In the genomic region with DNA sequence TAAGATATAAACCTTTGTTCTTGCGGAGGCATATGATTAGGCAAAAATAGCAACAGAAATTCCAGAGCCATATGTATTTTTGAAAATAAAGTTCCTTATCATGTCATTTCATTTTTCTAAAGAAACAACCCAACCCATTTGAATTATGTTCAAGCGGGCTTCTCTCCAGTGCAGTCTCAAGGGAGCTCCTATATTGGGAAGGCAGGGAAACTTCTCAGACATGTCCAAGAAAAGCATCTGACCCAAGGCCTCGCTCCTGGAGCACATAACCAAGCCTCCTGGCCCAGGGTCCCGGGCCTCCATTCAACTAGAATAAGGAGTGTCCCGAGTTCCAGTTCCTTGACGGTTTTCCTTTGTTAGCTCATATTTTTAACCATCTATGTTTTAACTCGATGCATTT, we compare ENCODE assay signal across 20 mouse cellular contexts. TPM values are rescaled to one million over a fixed set of nuclear protein-coding genes. Genes with fewer than 3 reads are reported as not detected.
A peak's percentile ranks its signal among the peaks of the same experiment; 100 is the strongest.
DNase-seq lines count a peak whose midpoint lies in the region; ATAC-seq and TF ChIP-seq lines count a peak whose summit lies in the region.
"Had no signal": no experiment of that assay in that cellular context is flagged by ENCODE, and none has a peak within 500 bp of the region (broad histone marks: within the 10 kb centered on the region; RNA-seq: fewer than 3 reads in every experiment).

No protein-coding gene starts in this region.

- no peaks in the 10 kb centered on the region for H3K9me3 ChIP-seq in intestine, embryonic 14.5 days (ENCODE audit: control insufficient read depth, low read length)
- H3K9me3 ChIP-seq in intestine, postnatal 0 days (ENCODE audit: control insufficient read depth): no peaks in the 10 kb centered on the region
- H3K9me3 ChIP-seq in intestine, embryonic 15.5 days: no peaks in the 10 kb centered on the region
- H3K9me3 ChIP-seq: embryonic facial prominence, embryonic 15.5 days; forebrain, embryonic 13.5 days; hindbrain, embryonic 15.5 days; liver, embryonic 15.5 days; neural tube, embryonic 12.5 days had no signal

- H3K36me3 ChIP-seq in intestine, embryonic 14.5 days (ENCODE audit: control insufficient read depth, insufficient read depth, low read length): no peaks in the 10 kb centered on the region
- H3K36me3 ChIP-seq in intestine, postnatal 0 days (ENCODE audit: control insufficient read depth, insufficient read depth): no peaks in the 10 kb centered on the region
- no peaks in the 10 kb centered on the region for H3K36me3 ChIP-seq in intestine, embryonic 15.5 days
- H3K36me3 ChIP-seq: embryonic facial prominence, embryonic 15.5 days; hindbrain, embryonic 15.5 days; liver, embryonic 15.5 days; neural tube, embryonic 12.5 days had no signal

- H3K4me1 ChIP-seq in intestine, embryonic 14.5 days (replicated peaks; ENCODE audit: control insufficient read depth, insufficient read depth, low read length): no peaks in the 10 kb centered on the region
- no peaks in the 10 kb centered on the region for H3K4me1 ChIP-seq in intestine, postnatal 0 days (replicated peaks; ENCODE audit: control insufficient read depth, insufficient read depth, low read length)
- peaks cover 3% of the 10 kb centered on the region; the same call in 1 of the 2 replicates for H3K4me1 ChIP-seq in intestine, embryonic 15.5 days (replicated peaks)
- H3K4me1 ChIP-seq: embryonic facial prominence, embryonic 15.5 days; forebrain, embryonic 13.5 days; hindbrain, embryonic 15.5 days; liver, embryonic 15.5 days; neural tube, embryonic 12.5 days had no signal

- no peak overlapping the region for H3K4me3 ChIP-seq in intestine, embryonic 14.5 days (ENCODE audit: low read depth, low read length)
- H3K4me3 ChIP-seq in intestine, postnatal 0 days (ENCODE audit: low read depth, low read length): no peak overlapping the region
- H3K4me3 ChIP-seq in intestine, embryonic 15.5 days (replicated peaks): no peak overlapping the region
- H3K4me3 ChIP-seq: embryonic facial prominence, embryonic 15.5 days; forebrain, embryonic 13.5 days; hindbrain, embryonic 15.5 days; liver, embryonic 15.5 days; neural tube, embryonic 12.5 days had no signal

- no peak overlapping the region for H3K9ac ChIP-seq in intestine, embryonic 14.5 days (ENCODE audit: low read length)
- H3K9ac ChIP-seq in intestine, postnatal 0 days (ENCODE audit: low read depth, low read length): no peak overlapping the region
- H3K9ac ChIP-seq in intestine, embryonic 15.5 days: no peak overlapping the region
- H3K9ac ChIP-seq: embryonic facial prominence, embryonic 15.5 days; forebrain, embryonic 13.5 days; hindbrain, embryonic 15.5 days; liver, embryonic 15.5 days; neural tube, embryonic 12.5 days had no signal

- no peak for TF ChIP-seq CTCF in intestine, postnatal 0 days (IDR thresholded peaks at IDR 0.05; ENCODE audit: low read depth)

- H3K27me3 ChIP-seq in intestine, embryonic 14.5 days (replicated peaks; ENCODE audit: control insufficient read depth, insufficient read depth, low read length): no peaks in the 10 kb centered on the region
- no peaks in the 10 kb centered on the region for H3K27me3 ChIP-seq in intestine, postnatal 0 days (replicated peaks; ENCODE audit: control insufficient read depth, insufficient read depth, low read length)
- no peaks in the 10 kb centered on the region for H3K27me3 ChIP-seq in intestine, embryonic 15.5 days (replicated peaks)
- H3K27me3 ChIP-seq: embryonic facial prominence, embryonic 15.5 days; forebrain, embryonic 13.5 days; hindbrain, embryonic 15.5 days; liver, embryonic 15.5 days; neural tube, embryonic 12.5 days had no signal

- intact Hi-C loops in left cerebral cortex, postnatal 10 days (cut with DNase I): no loop called here

- no peak for DNase-seq in intestine, embryonic 14.5 days (ENCODE audit: low spot score)
- DNase-seq in adipocyte (ENCODE audit: low spot score): peak; percentile 71
- peak; percentile 54 for DNase-seq in heart, adult 8-10 months (ENCODE audit: low spot score)
- no peak for DNase-seq in left cerebral cortex, postnatal 10 days (ENCODE audit: extremely low spot score in 1 of 2, low spot score in 2 of 2)
- no peak for DNase-seq in cerebellum, adult 11-12 months
- DNase-seq: cerebellum, adult 18-20 months; kidney, postnatal 14 days; left cerebral cortex, postnatal 4 days; right cerebral cortex, postnatal 4 days had no signal

- ATAC-seq in intestine, embryonic 14.5 days (replicated peaks; ENCODE audit: low FRiP score, low TSS enrichment, low read depth): no peak
- no peak for ATAC-seq in intestine, postnatal 0 days
- peak; percentile 50 for ATAC-seq in intestine, embryonic 15.5 days
- ATAC-seq: forebrain, embryonic 13.5 days; midbrain, embryonic 16.5 days had no signal

- H3K4me2 ChIP-seq in intestine, embryonic 14.5 days (ENCODE audit: low read length): no peak overlapping the region
- H3K4me2 ChIP-seq in intestine, postnatal 0 days (replicated peaks; ENCODE audit: low read depth): no peak overlapping the region
- no peak overlapping the region for H3K4me2 ChIP-seq in intestine, embryonic 15.5 days (replicated peaks)
- H3K4me2 ChIP-seq: embryonic facial prominence, embryonic 15.5 days; forebrain, embryonic 13.5 days; hindbrain, embryonic 15.5 days; liver, embryonic 15.5 days; neural tube, embryonic 12.5 days had no signal

- WGBS in intestine, embryonic 14.5 days: 74% methylated on average over 7 of the region's 7 CpGs
- WGBS in intestine, postnatal 0 days: 76% methylated on average over 7 of the region's 7 CpGs
- WGBS in intestine, embryonic 15.5 days: 70% methylated on average over 7 of the region's 7 CpGs

- peak overlapping the region; percentile 54; the same call in 1 of the 2 replicates for H3K27ac ChIP-seq in intestine, embryonic 14.5 days (ENCODE audit: low read depth)
- H3K27ac ChIP-seq in intestine, postnatal 0 days (ENCODE audit: low read depth, low read length): no peak overlapping the region
- H3K27ac ChIP-seq in intestine, embryonic 15.5 days: no peak overlapping the region
- H3K27ac ChIP-seq: embryonic facial prominence, embryonic 15.5 days; forebrain, embryonic 13.5 days; hindbrain, embryonic 15.5 days; liver, embryonic 15.5 days; neural tube, embryonic 12.5 days had no signal

RNA-seq across cellular contexts. Expression of a gene that starts 20.1 kb away (rescaled TPM):
- 0.16 and 0.23 TPM in 2 replicates for polyA plus RNA-seq in intestine, embryonic 14.5 days (2014; fragmentation: Nextera tagmentation; extraction: Ambion mirVana)
- polyA plus RNA-seq in intestine, postnatal 0 days (2015; fragmentation: Nextera tagmentation; extraction: Ambion mirVana): 0.14 and 0.25 TPM in 2 replicates
- total RNA-seq in heart, adult 8-10 months (2022): 1 to 10 TPM; 1.1 TPM
- 0.13 and 0.14 TPM in 2 replicates for polyA plus RNA-seq in intestine, embryonic 15.5 days (2015; fragmentation: Nextera tagmentation; extraction: Ambion mirVana)
- total RNA-seq in left cerebral cortex, postnatal 10 days (2021): under 1 TPM; 0.18 to 0.24 TPM
- total RNA-seq: common myeloid progenitor, adult 5-6 weeks; left cerebral cortex, postnatal 4 days had no signal
- polyA plus RNA-seq: forebrain, embryonic 13.5 days; hindbrain, embryonic 15.5 days; liver, embryonic 15.5 days; midbrain, embryonic 16.5 days had no signal

RNA-seq across cellular contexts. Expression of a gene that starts 39.7 kb away (rescaled TPM):
- not detected in 2 replicates for polyA plus RNA-seq in intestine, embryonic 14.5 days (2014; fragmentation: Nextera tagmentation; extraction: Ambion mirVana)
- not detected in 2 replicates for polyA plus RNA-seq in intestine, postnatal 0 days (2015; fragmentation: Nextera tagmentation; extraction: Ambion mirVana)
- not detected for total RNA-seq in heart, adult 8-10 months (2022)
- polyA plus RNA-seq in intestine, embryonic 15.5 days (2015; fragmentation: Nextera tagmentation; extraction: Ambion mirVana): not detected in 2 replicates
- not detected for total RNA-seq in left cerebral cortex, postnatal 10 days (2021)
- total RNA-seq: common myeloid progenitor, adult 5-6 weeks; layer of hippocampus, postnatal 14 days; left cerebral cortex, postnatal 4 days; MEL had no signal
- polyA plus RNA-seq: embryonic facial prominence, embryonic 15.5 days; forebrain, embryonic 13.5 days; hindbrain, embryonic 15.5 days; liver, embryonic 15.5 days; midbrain, embryonic 16.5 days; neural tube, embryonic 12.5 days had no signal

Comparison
In these comparisons a context has a peak if more than half of its experiments do, and no peak if none do; other contexts are left out.
1. DNase-seq: peak in adipocyte (single experiment) and heart, adult 8-10 months (single experiment); none in intestine, embryonic 14.5 days (single experiment), left cerebral cortex, postnatal 10 days (0 of 2) and cerebellum, adult 11-12 months (single experiment).